Mouse (Mus musculus): ENCODE measurements at regions not wholly inside any gene's neighbourhood (a gene's known extent, or its start where the extent isn't known, plus 50 kb on each side); places are given as distances from the start of the nearest gene placed in this dataset.
A peak's percentile ranks its signal among the peaks of the same experiment; 100 is the strongest.

DNA sequence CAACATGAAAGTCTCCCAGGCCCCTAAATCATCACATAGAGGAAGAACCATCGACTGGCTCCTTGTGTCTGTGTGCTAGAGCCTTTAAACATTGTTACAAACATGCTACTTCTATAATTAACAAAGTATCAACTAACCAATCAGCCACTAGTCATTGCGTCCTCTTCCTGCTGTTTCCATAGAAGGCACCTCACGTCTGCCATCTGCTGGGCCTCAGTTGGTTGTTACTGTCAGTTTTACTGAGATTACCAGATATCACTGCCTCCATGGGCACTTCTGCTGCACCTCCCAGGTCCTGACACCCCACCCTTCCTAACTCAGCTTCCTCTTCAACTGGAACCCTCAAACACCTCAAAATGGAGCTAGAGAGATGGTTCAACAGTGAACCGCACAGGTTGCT lies 101.8 kb downstream of the Atp23 start:
- Histone ChIP-seq H3K4me2 (ENCODE audit: insufficient read depth, low read depth, poor library complexity, severe bottlenecking) (no peak overlapping the region), H3K9me3 (replicated peaks; ENCODE audit: low read length) (no peaks in the 10 kb centered on the region), H3K27ac (ENCODE audit: insufficient read depth, low read depth) (no peak overlapping the region), H3K4me3 (replicated peaks in 1 of 3; ENCODE audit: low read depth in 2 of 3, low read length in 2 of 3, poor library complexity in 1 of 3) (no peak overlapping the region), H3K79me2 (replicated peaks; ENCODE audit: control insufficient read depth, extremely low read depth, insufficient read depth, poor library complexity, severe bottlenecking) (no peaks in the 10 kb centered on the region), H3K36me3 (replicated peaks in 1 of 2; ENCODE audit: control insufficient read depth in 1 of 2, insufficient read depth in 1 of 2, low read length in 1 of 2) (no peaks in the 10 kb centered on the region), H3K4me1 (ENCODE audit: control insufficient read depth in 1 of 2, insufficient read depth in 2 of 2) (no peaks in the 10 kb centered on the region), H3K9ac (ENCODE audit: insufficient read depth, low read depth) (no peak overlapping the region), H3K27me3 (replicated peaks) (peaks cover 18% of the 10 kb centered on the region)
- dilution Hi-C loops (cut with MboI; ENCODE audit: extremely low pct_ligation_motif_present, extremely low pct_unique_long_range_greater_than_20kb, low sequenced_read_pairs) (no loop called here), in situ Hi-C loops (cut with MboI; ENCODE audit: low pct_ligation_motif_present, low pct_unique_long_range_greater_than_20kb, low sequenced_read_pairs) (no loop called here)
- TF ChIP-seq NRF1 (IDR thresholded peaks at IDR 0.05; ENCODE audit: low read depth, low read length) (no peak), SMC3 (IDR thresholded peaks at IDR 0.05; ENCODE audit: low read depth, low read length) (peak; percentile 21; the same call in 1 of the 2 replicates), KAT2A (IDR thresholded peaks at IDR 0.05; ENCODE audit: insufficient replicate concordance, low read length) (no peak), MXI1 (IDR thresholded peaks at IDR 0.05; ENCODE audit: low read depth, low read length) (no peak), CTCF (conservative IDR thresholded peaks at IDR 0.05 in 1 of 2, IDR thresholded peaks at IDR 0.05 in 1 of 2; ENCODE audit: low read depth in 2 of 2, low read length in 2 of 2) (peak in 1 of 2 experiments; percentile 51; a peak in 2 of 4 replicates), BHLHE40 (IDR thresholded peaks at IDR 0.05; ENCODE audit: low read depth, low read length) (no peak), RAD21 (IDR thresholded peaks at IDR 0.05; ENCODE audit: low read depth, low read length) (peak; percentile 19), SIN3A (IDR thresholded peaks at IDR 0.05; ENCODE audit: low read length) (no peak), MAFK (IDR thresholded peaks at IDR 0.05; ENCODE audit: insufficient replicate concordance, low read length) (no peak), ELF1 (IDR thresholded peaks at IDR 0.05; ENCODE audit: low read depth, low read length) (no peak)
- DNase-seq (ENCODE audit: extremely low read depth), result peak; percentile 15

DNA sequence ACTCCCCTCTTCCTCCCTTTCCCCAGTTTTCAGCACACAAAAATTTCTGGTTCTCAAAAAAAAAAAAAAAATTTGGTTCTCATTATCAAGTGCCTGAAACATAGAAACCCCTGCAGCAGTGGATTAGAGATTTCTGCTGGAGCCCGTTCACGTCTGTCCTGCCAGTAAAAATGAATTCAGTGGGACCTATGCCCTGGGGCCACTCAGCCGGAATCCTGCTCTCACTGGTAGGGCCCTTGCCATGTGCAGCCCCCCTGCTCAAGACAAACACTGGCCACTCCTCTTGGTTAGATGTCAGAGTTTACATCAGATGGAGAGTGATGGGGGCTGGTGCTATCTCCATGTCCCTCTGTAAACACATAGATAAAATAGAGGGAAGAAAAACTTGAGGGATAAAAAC lies 108.0 kb downstream of the Atp23 start:
- in situ Hi-C loops (cut with MboI; ENCODE audit: low pct_ligation_motif_present, low pct_unique_long_range_greater_than_20kb, low sequenced_read_pairs) (no loop called here), dilution Hi-C loops (cut with MboI; ENCODE audit: extremely low pct_ligation_motif_present, extremely low pct_unique_long_range_greater_than_20kb, low sequenced_read_pairs) (no loop called here)
- Histone ChIP-seq H3K9me3 (replicated peaks; ENCODE audit: low read length) (no peaks in the 10 kb centered on the region), H3K27me3 (replicated peaks) (peaks cover 19% of the 10 kb centered on the region), H3K27ac (ENCODE audit: insufficient read depth, low read depth) (no peak overlapping the region), H3K4me2 (ENCODE audit: insufficient read depth, low read depth, poor library complexity, severe bottlenecking) (no peak overlapping the region), H3K79me2 (replicated peaks; ENCODE audit: control insufficient read depth, extremely low read depth, insufficient read depth, poor library complexity, severe bottlenecking) (no peaks in the 10 kb centered on the region), H3K9ac (ENCODE audit: insufficient read depth, low read depth) (no peak overlapping the region), H3K36me3 (replicated peaks in 1 of 2; ENCODE audit: control insufficient read depth in 1 of 2, insufficient read depth in 1 of 2, low read length in 1 of 2) (no peaks in the 10 kb centered on the region), H3K4me1 (ENCODE audit: control insufficient read depth in 1 of 2, insufficient read depth in 2 of 2) (peaks cover 0 to 2% of the 10 kb centered on the region in 2 experiments; a peak in 1 of 4 replicates), H3K4me3 (replicated peaks in 1 of 3; ENCODE audit: low read depth in 2 of 3, low read length in 2 of 3, poor library complexity in 1 of 3) (no peak overlapping the region)
- DNase-seq (ENCODE audit: extremely low read depth), result no peak
- TF ChIP-seq E2F4 (IDR thresholded peaks at IDR 0.05; ENCODE audit: insufficient replicate concordance, low read depth, low read length), result no peak

DNA sequence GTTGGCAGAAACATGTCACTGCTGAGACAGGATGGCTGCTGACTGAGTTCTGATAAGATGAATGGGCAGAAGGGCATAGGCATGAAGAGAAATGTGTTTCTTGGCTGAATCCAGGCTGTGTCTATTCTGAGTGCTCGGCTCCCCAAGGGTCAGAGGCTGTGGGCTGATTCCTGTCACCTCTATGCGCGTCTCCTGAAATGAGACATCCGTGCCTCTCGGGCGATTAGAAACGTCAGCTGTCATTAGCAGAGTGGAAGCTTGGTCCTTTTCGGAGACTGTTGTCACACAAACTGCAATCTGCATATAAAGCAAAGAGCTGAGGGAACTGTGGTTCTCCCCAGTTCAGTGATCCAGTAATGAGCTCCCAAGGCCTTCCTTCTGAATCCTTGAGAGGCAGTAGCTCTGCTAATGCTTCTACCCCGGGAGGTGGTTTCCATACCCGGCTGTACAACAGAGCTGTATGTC lies 108.8 kb downstream of the Atp23 start:
- in situ Hi-C loops (cut with MboI; ENCODE audit: low pct_ligation_motif_present, low pct_unique_long_range_greater_than_20kb, low sequenced_read_pairs) (no loop called here), dilution Hi-C loops (cut with MboI; ENCODE audit: extremely low pct_ligation_motif_present, extremely low pct_unique_long_range_greater_than_20kb, low sequenced_read_pairs) (no loop called here)
- Histone ChIP-seq H3K9me3 (replicated peaks; ENCODE audit: low read length) (no peaks in the 10 kb centered on the region), H3K27ac (ENCODE audit: insufficient read depth, low read depth) (no peak overlapping the region), H3K4me1 (ENCODE audit: control insufficient read depth in 1 of 2, insufficient read depth in 2 of 2) (peaks cover 0 to 2% of the 10 kb centered on the region in 2 experiments; a peak in 1 of 4 replicates), H3K9ac (ENCODE audit: insufficient read depth, low read depth) (no peak overlapping the region), H3K36me3 (replicated peaks in 1 of 2; ENCODE audit: control insufficient read depth in 1 of 2, insufficient read depth in 1 of 2, low read length in 1 of 2) (no peaks in the 10 kb centered on the region), H3K27me3 (replicated peaks) (peaks cover 20% of the 10 kb centered on the region), H3K4me3 (replicated peaks in 1 of 3; ENCODE audit: low read depth in 2 of 3, low read length in 2 of 3, poor library complexity in 1 of 3) (no peak overlapping the region), H3K79me2 (replicated peaks; ENCODE audit: control insufficient read depth, extremely low read depth, insufficient read depth, poor library complexity, severe bottlenecking) (no peaks in the 10 kb centered on the region), H3K4me2 (ENCODE audit: insufficient read depth, low read depth, poor library complexity, severe bottlenecking) (no peak overlapping the region)
- no peak for DNase-seq (ENCODE audit: extremely low read depth)
- no peak for TF ChIP-seq ZC3H11A (IDR thresholded peaks at IDR 0.05; ENCODE audit: low read depth, low read length)
- no peak for TF ChIP-seq ELF1 (IDR thresholded peaks at IDR 0.05; ENCODE audit: low read depth, low read length)
- TF ChIP-seq TBP (conservative IDR thresholded peaks at IDR 0.05; ENCODE audit: low read depth, low read length), result no peak
- TF ChIP-seq E2F4 (IDR thresholded peaks at IDR 0.05; ENCODE audit: insufficient replicate concordance, low read depth, low read length), result no peak
- no peak for TF ChIP-seq MAX (IDR thresholded peaks at IDR 0.05; ENCODE audit: low read length)
- no peak for TF ChIP-seq USF1 (IDR thresholded peaks at IDR 0.05; ENCODE audit: low read depth, low read length)
- TF ChIP-seq MEF2A (IDR thresholded peaks at IDR 0.05; ENCODE audit: borderline replicate concordance, low read depth, low read length), result no peak
- TF ChIP-seq JUN (IDR thresholded peaks at IDR 0.05; ENCODE audit: insufficient read depth, low read depth, low read length), result no peak
- no peak for TF ChIP-seq CTCF (conservative IDR thresholded peaks at IDR 0.05 in 1 of 2, IDR thresholded peaks at IDR 0.05 in 1 of 2; ENCODE audit: low read depth in 2 of 2, low read length in 2 of 2)
- TF ChIP-seq USF2 (conservative IDR thresholded peaks at IDR 0.05; ENCODE audit: low read depth, low read length), result no peak
- TF ChIP-seq SIN3A (IDR thresholded peaks at IDR 0.05; ENCODE audit: low read length), result no peak
- TF ChIP-seq TCF12 (IDR thresholded peaks at IDR 0.05; ENCODE audit: low read depth, low read length), result no peak
- TF ChIP-seq MXI1 (IDR thresholded peaks at IDR 0.05; ENCODE audit: low read depth, low read length), result no peak
- no peak for TF ChIP-seq NRF1 (IDR thresholded peaks at IDR 0.05; ENCODE audit: low read depth, low read length)
